Mouse (Mus musculus) CH12.LX (cell line): Measurements from ENCODE around the gene Gm12216.

Source experiments
- CTCF ChIP-seq, 2 experiments: IDR thresholded peaks in 1 of 2; conservative IDR thresholded peaks in 1 of 2; 2 replicates each; pipeline ENCODE4 v1.5.1; 2011 to 2012; ENCODE audit warnings: low read depth in 2 of 2, low read length in 2 of 2, improper control_type of control experiment in 1 of 2, inconsistent platforms in 1 of 2, mild to moderate bottlenecking in 1 of 2, moderate library complexity in 1 of 2
- ELF1 ChIP-seq: IDR thresholded peaks from 2 replicates; pipeline ENCODE4 v1.6.1; 2014; ENCODE audit warnings: low read depth, mild to moderate bottlenecking, inconsistent platforms, low read length, improper control_type of control experiment
- ETS1 ChIP-seq: conservative IDR thresholded peaks from 2 replicates; pipeline ENCODE4 v1.6.1; 2012; ENCODE audit warnings: low read depth, mild to moderate bottlenecking, inconsistent platforms, low read length, improper control_type of control experiment, moderate library complexity
- GABPA ChIP-seq: IDR thresholded peaks from 2 replicates; pipeline ENCODE4 v1.6.1; 2012; ENCODE audit warnings: low read depth, low read length, improper control_type of control experiment, inconsistent platforms; ENCODE audit not compliant: insufficient replicate concordance
- MAZ ChIP-seq: IDR thresholded peaks from 2 replicates; pipeline ENCODE4 v1.6.1; 2012; ENCODE audit warnings: low read depth, mild to moderate bottlenecking, inconsistent platforms, low read length, improper control_type of control experiment, moderate library complexity
- MXI1 ChIP-seq: IDR thresholded peaks from 2 replicates; pipeline ENCODE4 v1.6.1; 2011; ENCODE audit warnings: mild to moderate bottlenecking, low read depth, low read length, improper control_type of control experiment
- MYC ChIP-seq: IDR thresholded peaks from 2 replicates; pipeline ENCODE4 v1.6.1; 2011; ENCODE audit warnings: low read depth, mild to moderate bottlenecking, improper control_type of control experiment, low read length
- RAD21 ChIP-seq: IDR thresholded peaks from 2 replicates; pipeline ENCODE4 v1.6.1; 2011; ENCODE audit warnings: low read depth, mild to moderate bottlenecking, low read length, improper control_type of control experiment, moderate library complexity
- ZC3H11A ChIP-seq: IDR thresholded peaks from 2 replicates; pipeline ENCODE4 v1.6.1; 2012; ENCODE audit warnings: low read depth, mild to moderate bottlenecking, inconsistent platforms, low read length, improper control_type of control experiment

GRCm38 (mm10) chr11:53803494-53803893 lies 55.6 kb downstream of the Gm12216 start:
- TF ChIP-seq CTCF (conservative IDR thresholded peaks at IDR 0.05 in 1 of 2, IDR thresholded peaks at IDR 0.05 in 1 of 2; ENCODE audit: low read depth in 2 of 2, low read length in 2 of 2) (no peak), GABPA (no peak), ETS1 (no peak), MXI1 (no peak), MAZ (no peak), MYC (no peak), ZC3H11A (no peak), ELF1 (no peak), RAD21 (no peak)
